Mouse (Mus musculus) adrenal gland, adult (tissue): Measurements from ENCODE around the gene Dnaja4.
A peak's percentile ranks its signal among the peaks of the same experiment; 100 is the strongest.
"Not testable (repeated sequence)": the region's sequence is repeated elsewhere in the genome, so short reads cannot be mapped to it uniquely, and the experiment has no call there.

Experiments used
- DNase-seq, 2 experiments: peaks; one replicate each; pipeline ENCODE4 v3.0.0; 2022 to 2023; ENCODE audit warnings: low spot score in 1 of 2; ENCODE audit not compliant: inconsistent age in 2 of 2

Gene Dnaja4

GRCm38 (mm10) chr9:54698318-54699086 lies at the start of gene Dnaja4:
TSS of gene Dnaja4 (plus strand) at chr9:54698873.
- no peak for DNase-seq

DNA sequence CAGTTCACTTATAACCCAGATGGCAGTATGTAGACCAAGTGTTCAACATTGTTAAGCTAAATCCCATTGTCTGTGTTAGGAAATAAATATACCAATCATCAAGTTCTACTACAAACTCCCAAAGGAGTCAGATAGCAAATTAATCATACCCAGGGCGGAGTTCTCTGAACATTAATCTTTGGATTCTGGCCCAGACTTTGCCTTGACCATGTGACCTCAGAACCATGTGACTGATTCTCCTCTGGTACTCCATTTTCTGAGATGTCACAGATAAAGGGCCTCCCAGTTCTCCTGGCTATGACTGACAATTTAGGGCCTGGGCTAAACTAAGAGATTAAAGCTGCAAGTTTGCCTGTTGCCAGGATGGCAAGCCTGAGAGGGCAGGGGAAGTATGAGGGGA lies 49.3 kb upstream of the Dnaja4 start:
- peak; percentile 58 to 90 for DNase-seq

- no peak for DNase-seq
Observed at GRCm38 (mm10) chr9:54652778-54653177, 45.9 kb upstream of the Dnaja4 start.

DNA sequence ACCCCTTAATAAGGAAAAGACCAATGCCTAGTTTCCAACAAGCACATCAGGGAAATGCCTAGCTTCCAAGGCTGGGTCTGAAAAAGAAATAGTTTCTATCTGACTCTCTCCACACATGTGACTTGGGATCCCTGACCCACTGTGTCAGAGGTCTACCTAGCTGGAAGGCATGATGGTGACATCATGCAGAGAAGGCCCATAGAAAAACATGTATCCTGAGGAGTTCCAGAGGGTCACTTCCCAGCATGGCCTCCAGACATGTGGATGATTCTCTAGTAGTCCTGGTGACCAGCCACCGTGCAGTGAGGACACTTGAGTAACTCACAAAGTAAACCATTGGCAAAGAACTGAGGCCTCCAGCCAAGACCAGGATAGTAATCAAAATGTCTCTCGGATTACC lies 42.8 kb upstream of the Dnaja4 start:
- no peak for DNase-seq

DNA sequence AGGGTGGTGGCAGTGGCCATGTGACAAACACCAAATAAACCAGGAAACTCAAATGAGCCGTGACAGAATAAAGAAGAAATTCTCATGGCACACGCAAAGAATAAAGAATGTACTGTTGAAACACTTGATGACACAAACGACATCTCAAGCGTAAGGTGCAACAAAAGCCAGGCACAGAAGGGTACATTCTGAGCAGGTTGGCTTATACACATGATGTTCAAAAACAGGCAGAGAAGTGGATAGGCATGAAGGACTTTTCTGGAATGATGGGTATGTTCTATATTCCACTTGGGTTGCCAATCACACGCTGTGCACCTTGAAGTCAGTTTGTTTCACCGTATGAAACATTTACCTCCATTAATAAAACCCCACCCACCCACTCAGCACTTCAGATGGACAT lies 42.3 kb upstream of the Dnaja4 start:
- DNase-seq, result no peak

DNA sequence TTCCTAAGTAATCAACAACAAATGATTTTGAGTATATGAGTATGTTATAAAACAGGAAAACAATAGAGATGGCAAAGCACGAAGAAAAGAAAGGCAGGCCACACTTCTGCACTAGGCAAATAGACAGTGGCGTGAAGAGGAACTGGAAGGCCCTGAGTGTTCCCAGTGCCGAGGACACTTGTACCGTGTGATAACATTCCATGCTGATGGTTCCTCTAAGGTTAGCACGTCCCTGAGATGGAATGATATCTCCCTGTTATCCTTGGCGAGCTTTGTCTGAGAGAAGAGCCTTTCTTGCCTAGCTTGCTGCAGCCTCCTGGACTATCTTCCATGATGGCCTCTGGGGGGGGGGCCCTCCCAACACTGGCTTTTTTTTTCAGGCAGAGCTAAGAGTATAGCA lies 39.9 kb upstream of the Dnaja4 start:
- DNase-seq, result peak; percentile 74 to 76

- DNase-seq, result peak; percentile 83 to 85
Observed at GRCm38 (mm10) chr9:54661605-54662377, 36.9 kb upstream of the Dnaja4 start, which contains the start of gene Acsbg1. TSS of gene Acsbg1 (minus strand) at chr9:54661870.

DNA sequence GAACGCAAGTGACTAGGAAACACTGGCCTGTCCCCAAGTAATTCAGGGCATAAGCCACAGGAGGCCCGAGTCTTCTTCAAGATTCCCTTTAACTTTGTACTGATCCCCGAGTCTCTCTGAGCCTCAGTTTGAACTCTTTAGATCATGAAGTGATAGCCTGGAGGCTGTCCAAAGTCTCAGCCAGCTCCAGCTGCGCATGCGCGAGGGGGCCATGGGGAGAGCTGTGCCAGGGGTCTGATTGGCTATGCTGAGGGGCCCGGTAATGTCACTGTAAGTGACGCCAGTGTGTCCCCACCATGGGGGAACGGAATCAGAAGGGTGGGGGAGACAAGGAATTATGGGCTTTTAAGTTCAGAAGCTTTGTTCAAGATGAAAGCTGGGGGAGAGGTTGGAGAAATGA lies 34.3 kb upstream of the Dnaja4 start:
- DNase-seq, result no peak

DNA sequence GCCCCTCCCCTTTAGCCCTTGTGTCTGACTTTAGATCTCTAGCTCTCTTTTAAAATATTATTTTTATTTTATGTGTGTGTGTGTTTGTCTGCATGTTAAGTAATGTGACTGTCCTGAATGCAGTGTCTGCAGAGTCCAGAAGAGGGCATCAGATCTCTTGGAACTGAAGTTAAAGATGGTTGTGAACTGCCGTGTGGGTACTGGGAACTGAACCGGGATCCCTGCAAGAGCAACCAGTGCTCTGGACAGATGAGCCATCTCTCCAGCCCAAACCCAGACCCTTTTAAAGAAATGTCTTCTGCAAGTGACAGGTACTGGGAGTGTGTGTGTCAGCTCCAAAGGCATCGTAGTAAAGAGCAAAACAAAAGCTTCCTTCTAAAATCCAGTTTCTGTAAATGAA lies 32.6 kb upstream of the Dnaja4 start:
- no peak for DNase-seq

DNA sequence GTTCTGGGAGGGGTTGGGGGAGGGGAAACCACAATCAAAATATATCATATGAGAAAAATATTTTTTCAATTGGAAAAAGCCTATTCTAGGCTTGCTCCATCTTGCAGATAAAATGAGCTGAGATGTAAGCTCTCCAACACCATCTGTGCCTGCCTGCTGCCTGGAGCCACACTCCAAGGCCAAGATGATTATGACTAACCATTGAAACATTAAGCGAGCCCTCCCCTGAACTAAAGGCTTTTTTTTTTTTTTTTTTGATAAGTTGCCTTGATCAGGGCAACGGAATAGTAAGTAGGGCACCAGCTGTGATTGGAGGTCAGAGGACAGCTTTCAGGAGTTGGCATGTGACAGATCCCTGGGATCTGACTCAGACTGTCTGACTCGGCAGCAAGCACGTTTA lies 30.2 kb upstream of the Dnaja4 start:
- peak; percentile 45 to 70 for DNase-seq

DNA sequence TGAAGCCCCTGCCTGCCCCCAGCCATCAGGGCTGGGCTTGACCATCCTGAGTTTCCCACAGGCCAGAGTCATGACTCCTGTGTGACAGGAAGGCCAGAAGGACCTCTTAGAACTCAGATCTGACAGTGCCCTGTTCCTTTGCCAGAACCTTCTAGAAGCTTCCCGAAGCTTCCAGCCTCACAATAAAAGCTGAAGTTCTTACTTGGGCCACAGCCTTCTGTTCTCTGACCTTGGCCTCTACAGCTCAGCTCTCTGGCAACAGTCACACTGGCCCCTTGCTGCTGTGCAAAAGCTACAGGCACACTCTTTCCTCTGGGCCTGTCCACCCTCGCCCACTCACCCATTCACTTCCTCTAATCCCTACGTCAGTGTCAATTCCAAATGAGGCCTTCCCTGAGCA lies 26.7 kb upstream of the Dnaja4 start:
- peak; percentile 80 to 85 for DNase-seq

DNA sequence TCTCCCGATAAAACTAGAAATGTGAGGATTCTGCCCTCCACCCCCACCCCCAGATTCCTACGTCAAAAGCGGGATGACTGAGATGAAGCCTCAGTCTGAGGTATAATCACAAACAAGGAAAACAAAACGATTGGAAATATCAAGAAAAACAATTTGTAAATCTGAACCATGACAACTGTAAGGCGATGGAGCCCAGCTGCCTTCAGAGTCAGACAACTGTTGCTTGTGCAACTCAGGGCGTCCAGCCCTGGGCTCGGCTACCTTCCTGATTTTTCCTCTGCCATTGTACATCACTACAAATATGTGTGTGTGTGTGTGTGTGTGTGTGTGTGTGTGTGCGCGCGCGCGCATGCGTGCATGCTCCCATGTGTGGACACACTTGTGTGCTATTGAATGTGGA lies 24.8 kb upstream of the Dnaja4 start:
- DNase-seq, result peak in 1 of 2 experiments; percentile 18

DNA sequence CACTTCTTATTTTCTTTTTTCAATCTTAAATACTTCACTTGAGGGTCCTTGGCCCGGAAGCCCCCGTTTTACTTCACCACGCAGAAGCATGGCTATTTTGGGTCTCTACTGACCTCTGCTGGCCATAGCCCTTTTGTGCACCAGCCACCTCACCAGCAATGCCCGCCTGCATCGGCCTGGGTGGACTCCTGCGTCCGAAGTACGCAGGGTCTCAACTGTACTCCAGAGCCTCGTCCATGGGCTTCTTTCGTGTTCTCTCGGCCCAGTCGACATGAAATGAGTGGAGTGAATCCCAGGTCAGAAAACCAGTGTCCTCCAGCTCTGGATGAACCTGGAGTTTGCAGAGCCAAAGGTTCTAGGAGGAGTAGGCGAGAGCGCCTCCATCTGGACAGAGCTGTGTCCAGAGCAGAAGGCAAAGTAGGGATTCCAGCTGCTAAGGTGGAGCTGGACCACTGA lies 22.1 kb upstream of the Dnaja4 start:
- DNase-seq, result peak; percentile 85 to 95

DNA sequence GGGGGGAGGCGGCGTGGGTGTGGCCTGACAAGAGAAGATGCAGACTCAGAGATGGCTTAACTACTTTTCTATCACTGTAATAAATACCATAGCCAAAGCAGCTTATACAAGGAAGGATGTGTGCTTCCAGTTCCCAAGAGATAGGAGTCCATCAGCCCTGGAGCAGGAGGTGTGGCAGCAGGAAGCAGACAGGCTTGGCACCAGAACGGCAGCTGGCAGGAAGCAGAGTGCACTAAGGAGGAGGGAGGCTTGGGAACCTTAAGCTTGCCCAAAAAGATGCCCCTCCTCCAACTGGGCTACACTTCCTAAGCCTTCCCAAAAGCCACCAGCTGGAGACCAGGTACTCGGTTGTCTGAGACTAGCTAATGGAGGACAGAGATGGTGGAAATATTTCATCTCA lies 15.8 kb upstream of the Dnaja4 start:
- peak in 1 of 2 experiments; percentile 19 for DNase-seq

DNA sequence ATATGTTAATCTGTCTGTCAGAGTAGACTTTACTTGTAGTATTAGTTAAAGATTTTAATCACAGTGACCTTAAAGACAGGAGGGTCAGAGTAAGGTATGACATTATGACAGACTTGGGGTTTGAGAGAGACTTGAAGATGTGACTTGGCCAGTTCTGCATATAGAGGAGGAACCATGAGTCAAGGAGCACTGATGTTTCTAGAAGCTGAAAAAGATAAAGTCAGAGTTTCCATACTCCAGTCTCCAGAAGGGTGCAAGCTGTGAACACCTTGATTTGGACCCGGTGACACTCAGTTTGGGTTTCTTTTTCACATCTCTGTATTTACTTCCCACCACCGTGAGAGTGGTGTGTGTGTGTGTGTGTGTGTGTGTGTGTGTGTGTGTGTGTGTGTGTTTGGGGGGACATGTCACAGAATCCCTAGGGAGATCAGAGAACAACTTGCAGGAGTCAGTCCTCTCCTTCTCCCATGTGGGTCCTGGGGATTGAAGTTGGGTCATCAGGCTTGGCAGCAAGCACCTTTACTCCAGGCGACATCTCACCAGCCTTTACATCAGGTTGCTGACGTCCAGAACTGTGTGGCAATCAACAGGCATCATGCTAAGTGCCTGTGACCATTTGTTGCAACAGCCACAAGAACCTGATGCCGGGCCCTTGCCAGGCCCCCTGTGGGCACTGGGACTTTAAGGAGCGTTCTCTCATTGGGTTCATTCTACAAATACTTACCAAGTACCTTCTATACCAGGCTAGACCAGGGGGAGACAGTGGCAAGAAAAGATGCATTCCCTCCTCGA lies 14.7 kb upstream of the Dnaja4 start:
- DNase-seq, result no peak

GRCm38 (mm10) chr9:54687246-54688236 lies 11.1 kb upstream of the Dnaja4 start:
- DNase-seq, result no peak

- DNase-seq, result no peak
Observed at GRCm38 (mm10) chr9:54689446-54689845, 9.2 kb upstream of the Dnaja4 start.

DNA sequence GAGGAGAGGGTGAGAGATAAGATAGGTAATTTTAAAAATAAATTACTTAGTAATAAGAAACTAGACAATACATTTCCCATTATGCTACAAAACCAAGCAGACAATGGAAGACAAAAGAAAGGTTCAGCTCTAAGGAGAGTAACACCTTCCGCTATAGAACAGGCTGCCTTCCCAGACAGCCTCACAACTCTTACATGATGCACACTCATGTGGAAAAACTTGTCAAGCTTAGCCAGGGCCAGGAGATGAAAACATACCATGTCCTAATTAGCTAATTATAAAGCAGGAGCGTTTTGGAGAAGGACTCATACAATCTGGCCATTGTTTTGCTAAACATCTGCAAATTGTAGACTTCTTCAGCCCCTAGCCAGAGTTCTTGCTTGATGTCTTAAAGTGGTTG lies 8.0 kb upstream of the Dnaja4 start:
- not testable (repeated sequence) for DNase-seq

- peak; percentile 48 to 75 for DNase-seq
Observed at GRCm38 (mm10) chr9:54691241-54691805, 7.3 kb upstream of the Dnaja4 start.

GRCm38 (mm10) chr9:54699087-54699344 lies 343 bp downstream of the Dnaja4 start:
- DNase-seq, result no peak
